Mouse (Mus musculus): ENCODE measurements at regions not wholly inside any gene's neighbourhood (a gene's known extent, or its start where the extent isn't known, plus 50 kb on each side); places are given as distances from the start of the nearest gene placed in this dataset.

- Histone ChIP-seq H3K36me3 (no peaks in the 10 kb centered on the region), H3K9ac (no peak overlapping the region), H3K27me3 (no peaks in the 10 kb centered on the region), H3K4me1 (replicated peaks) (no peaks in the 10 kb centered on the region), H3K9me3 (no peaks in the 10 kb centered on the region), H3K4me2 (no peak overlapping the region), H3K27ac (replicated peaks) (no peak overlapping the region), H3K4me3 (no peak overlapping the region)
- WGBS = 67% methylated on average over 9 of the region's 9 CpGs
- no peak for ATAC-seq (ENCODE audit: low read depth)
Observed at GRCm38 (mm10) chr8:92427801-92428200, 70.4 kb downstream of the Irx5 start.

DNA sequence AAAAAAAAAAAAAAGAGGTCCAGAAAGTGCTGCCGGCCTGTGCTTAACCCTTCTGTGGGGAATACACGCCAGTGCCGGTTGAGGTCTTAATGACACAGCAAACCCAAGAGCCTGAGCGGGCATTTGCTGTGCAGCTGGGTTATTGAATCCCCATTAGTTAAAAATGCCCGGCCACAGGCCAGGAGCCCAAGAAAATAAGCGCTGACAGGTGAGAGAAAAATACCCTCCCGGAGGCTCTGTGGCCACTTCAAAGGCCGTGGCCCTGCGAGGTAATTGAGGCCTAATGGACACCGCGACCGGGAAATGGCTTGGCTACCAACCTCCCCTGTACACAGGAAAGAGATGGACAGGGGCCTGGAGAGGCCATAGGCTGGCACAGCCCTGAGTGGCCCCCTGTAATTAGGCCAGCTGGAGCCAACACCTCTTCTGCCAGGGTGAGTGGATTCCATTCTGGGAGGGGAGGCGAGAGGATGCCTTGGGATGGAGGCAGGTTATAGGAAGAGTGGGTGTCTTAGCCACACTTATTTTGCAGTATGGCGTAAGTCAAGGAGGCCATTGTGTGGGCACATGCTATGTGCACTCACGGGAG lies 79.7 kb downstream of the Irx5 start:
- Histone ChIP-seq H3K9me3 (no peaks in the 10 kb centered on the region), H3K9ac (no peak overlapping the region), H3K27me3 (peaks cover 9% of the 10 kb centered on the region), H3K27ac (replicated peaks) (no peak overlapping the region), H3K4me2 (no peak overlapping the region), H3K4me1 (replicated peaks) (peaks cover 2% of the 10 kb centered on the region; the same call in 1 of the 2 replicates), H3K36me3 (no peaks in the 10 kb centered on the region), H3K4me3 (no peak overlapping the region)
- ATAC-seq (ENCODE audit: low read depth) = no peak
- WGBS = 58% methylated on average over 15 of the region's 15 CpGs

DNA sequence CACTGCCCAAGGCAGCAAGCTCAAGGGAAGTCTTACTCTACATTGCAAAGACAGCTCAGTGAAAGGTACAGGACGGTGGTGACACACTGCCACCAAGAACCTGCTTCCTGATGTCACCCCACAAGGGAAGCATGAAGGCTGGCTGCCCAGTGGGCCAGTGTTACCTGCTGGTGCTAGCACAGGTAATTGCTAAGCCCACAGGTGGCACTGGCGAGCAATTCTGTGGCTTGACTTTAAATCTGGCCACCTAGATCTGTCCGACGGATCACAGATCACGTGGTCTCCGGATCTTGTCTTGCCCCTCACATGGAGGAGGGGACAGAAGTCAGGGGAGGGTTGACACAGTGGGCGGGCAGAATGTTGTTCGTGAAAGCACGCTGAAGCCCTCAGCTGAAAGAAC lies 80.9 kb downstream of the Irx5 start:
- H3K9ac ChIP-seq = no peak overlapping the region
- ATAC-seq (ENCODE audit: low read depth) = no peak
- no peaks in the 10 kb centered on the region for H3K9me3 ChIP-seq
- 50% methylated on average over 9 of the region's 9 CpGs for WGBS
- H3K4me1 ChIP-seq (replicated peaks) = peaks cover 6% of the 10 kb centered on the region; the same call in 1 of the 2 replicates
- H3K27ac ChIP-seq (replicated peaks) = no peak overlapping the region
- no peaks in the 10 kb centered on the region for H3K36me3 ChIP-seq
- no peak overlapping the region for H3K4me3 ChIP-seq
- H3K4me2 ChIP-seq = no peak overlapping the region
- H3K27me3 ChIP-seq = peaks cover 9% of the 10 kb centered on the region

GRCm38 (mm10) chr8:92439713-92440436 lies 82.5 kb downstream of the Irx5 start:
- Histone ChIP-seq H3K9me3 (no peaks in the 10 kb centered on the region), H3K27ac (replicated peaks) (no peak overlapping the region), H3K9ac (no peak overlapping the region), H3K4me1 (replicated peaks) (peaks cover 6% of the 10 kb centered on the region; the same call in 1 of the 2 replicates), H3K27me3 (peaks cover 9% of the 10 kb centered on the region), H3K4me3 (no peak overlapping the region), H3K36me3 (no peaks in the 10 kb centered on the region), H3K4me2 (no peak overlapping the region)
- 72% methylated on average over 9 of the region's 9 CpGs for WGBS
- no peak for ATAC-seq (ENCODE audit: low read depth)

DNA sequence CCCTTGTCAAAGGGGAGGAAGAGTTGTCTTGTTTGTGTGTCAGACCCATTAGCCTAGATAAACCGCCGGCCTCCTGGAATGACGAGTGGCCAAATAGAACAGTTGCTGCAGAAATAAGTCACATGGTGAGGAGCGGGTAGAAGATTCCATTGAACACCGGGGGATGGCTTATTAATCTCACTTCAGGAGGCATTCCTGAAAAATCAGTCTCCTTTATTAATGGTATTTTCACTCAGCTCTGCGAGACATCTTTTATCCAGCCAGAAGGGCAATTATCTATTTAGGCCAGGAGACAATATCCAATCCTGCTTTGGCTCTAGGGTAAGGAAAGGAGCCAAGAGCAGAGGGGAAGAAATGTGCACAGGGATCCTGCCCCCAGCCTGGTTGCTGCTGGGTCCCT lies 84.7 kb downstream of the Irx5 start:
- no peak for ATAC-seq (ENCODE audit: low read depth)
- Histone ChIP-seq H3K36me3 (no peaks in the 10 kb centered on the region), H3K9ac (no peak overlapping the region), H3K27ac (replicated peaks) (no peak overlapping the region), H3K9me3 (no peaks in the 10 kb centered on the region), H3K4me2 (no peak overlapping the region), H3K27me3 (peaks cover 15% of the 10 kb centered on the region), H3K4me1 (replicated peaks) (peaks cover 6% of the 10 kb centered on the region; the same call in 1 of the 2 replicates), H3K4me3 (no peak overlapping the region)
- 63% methylated on average over 6 of the region's 6 CpGs for WGBS

GRCm38 (mm10) chr8:92459291-92459690 lies 101.9 kb downstream of the Irx5 start:
- no peak overlapping the region for H3K4me3 ChIP-seq
- no peaks in the 10 kb centered on the region for H3K36me3 ChIP-seq
- peaks cover 57% of the 10 kb centered on the region for H3K27me3 ChIP-seq
- H3K4me2 ChIP-seq = no peak overlapping the region
- 87% methylated on average over 5 of the region's 5 CpGs for WGBS
- H3K9ac ChIP-seq = no peak overlapping the region
- H3K27ac ChIP-seq (replicated peaks) = no peak overlapping the region
- peaks cover 12% of the 10 kb centered on the region for H3K4me1 ChIP-seq (replicated peaks)
- ATAC-seq (ENCODE audit: low read depth) = no peak
- peaks cover 3% of the 10 kb centered on the region; the same call in 1 of the 2 replicates for H3K9me3 ChIP-seq

GRCm38 (mm10) chr8:92460129-92460953 lies 102.9 kb downstream of the Irx5 start:
- peak overlapping the region; percentile 76 for H3K27ac ChIP-seq (replicated peaks)
- no peaks in the 10 kb centered on the region for H3K36me3 ChIP-seq
- H3K27me3 ChIP-seq = peaks cover 57% of the 10 kb centered on the region
- H3K4me2 ChIP-seq = peak overlapping the region; percentile 95
- H3K9ac ChIP-seq = peak overlapping the region; percentile 73
- peak; percentile 85 for ATAC-seq (ENCODE audit: low read depth)
- H3K4me3 ChIP-seq = peak overlapping the region; percentile 61
- peaks cover 12% of the 10 kb centered on the region for H3K4me1 ChIP-seq (replicated peaks)
- 1% methylated on average over 93 of the region's 93 CpGs for WGBS
- H3K9me3 ChIP-seq = peaks cover 5% of the 10 kb centered on the region; the same call in 1 of the 2 replicates

- Histone ChIP-seq H3K27me3 (peaks cover 66% of the 10 kb centered on the region), H3K9me3 (peaks cover 1% of the 10 kb centered on the region; the same call in 1 of the 2 replicates), H3K27ac (replicated peaks) (no peak overlapping the region), H3K4me2 (no peak overlapping the region; the same call in 1 of the 2 replicates), H3K4me1 (replicated peaks) (0 out of 2 replicates have a peak, but pooled peaks cover 13% of the 10 kb centered on the region), H3K9ac (no peak overlapping the region), H3K4me3 (no peak overlapping the region), H3K36me3 (no peaks in the 10 kb centered on the region)
- WGBS = 20% methylated on average over 19 of the region's 19 CpGs
- no peak for ATAC-seq (ENCODE audit: low read depth)
Observed at GRCm38 (mm10) chr8:92469141-92470000, 111.9 kb downstream of the Irx5 start.

- 54% methylated on average over 7 of the region's 7 CpGs for WGBS
- H3K27me3 ChIP-seq = peaks cover 51% of the 10 kb centered on the region
- H3K27ac ChIP-seq (replicated peaks) = no peak overlapping the region
- ATAC-seq (ENCODE audit: low read depth) = no peak
- H3K4me2 ChIP-seq = no peak overlapping the region
- 0 out of 2 replicates have a peak, but pooled peaks cover 13% of the 10 kb centered on the region for H3K4me1 ChIP-seq (replicated peaks)
- H3K9ac ChIP-seq = no peak overlapping the region
- H3K36me3 ChIP-seq = no peaks in the 10 kb centered on the region
- H3K4me3 ChIP-seq = no peak overlapping the region
- no peaks in the 10 kb centered on the region for H3K9me3 ChIP-seq
Observed at GRCm38 (mm10) chr8:92472257-92472656, 114.8 kb downstream of the Irx5 start.

- no peak overlapping the region for H3K4me2 ChIP-seq
- 0 out of 2 replicates have a peak, but pooled peaks cover 13% of the 10 kb centered on the region for H3K4me1 ChIP-seq (replicated peaks)
- H3K27ac ChIP-seq (replicated peaks) = no peak overlapping the region
- ATAC-seq (ENCODE audit: low read depth) = no peak
- no peak overlapping the region for H3K4me3 ChIP-seq
- H3K27me3 ChIP-seq = peaks cover 46% of the 10 kb centered on the region
- WGBS = 76% methylated on average over 3 of the region's 3 CpGs
- H3K9me3 ChIP-seq = no peaks in the 10 kb centered on the region
- no peak overlapping the region for H3K9ac ChIP-seq
- no peaks in the 10 kb centered on the region for H3K36me3 ChIP-seq
Observed at GRCm38 (mm10) chr8:92472817-92473216, 115.4 kb downstream of the Irx5 start.

GRCm38 (mm10) chr8:92482393-92482792 lies 125.0 kb downstream of the Irx5 start:
- Histone ChIP-seq H3K9ac (no peak overlapping the region), H3K27ac (replicated peaks) (no peak overlapping the region), H3K4me1 (replicated peaks) (no peaks in the 10 kb centered on the region), H3K9me3 (no peaks in the 10 kb centered on the region), H3K4me2 (no peak overlapping the region), H3K4me3 (no peak overlapping the region), H3K27me3 (peaks cover 14% of the 10 kb centered on the region; the same call in 1 of the 2 replicates), H3K36me3 (no peaks in the 10 kb centered on the region)
- ATAC-seq (ENCODE audit: low read depth) = no peak
- WGBS = 72% methylated on average over 5 of the region's 5 CpGs
